16 mouse cellular contexts compared by ENCODE assay signal in genomic region chr5:134488596-134488995, GRCm38 (mm10).
"Had no signal": no experiment of that assay in that cellular context is flagged by ENCODE, and none has a peak within 500 bp of the region (broad histone marks: within the 10 kb centered on the region; RNA-seq: fewer than 3 reads in every experiment).

No protein-coding gene starts in this region.

- ATAC-seq: liver, postnatal 0 days; lung, postnatal 0 days; midbrain, embryonic 13.5 days; midbrain, embryonic 16.5 days had no signal

- H3K9ac ChIP-seq: limb, embryonic 12.5 days; limb, embryonic 15.5 days; liver, embryonic 14.5 days; liver, postnatal 0 days; lung, embryonic 14.5 days; midbrain, embryonic 13.5 days; neural tube, embryonic 12.5 days had no signal

- H3K4me3 ChIP-seq: limb, embryonic 12.5 days; limb, embryonic 15.5 days; midbrain, embryonic 13.5 days; neural tube, embryonic 12.5 days had no signal

- H3K4me2 ChIP-seq: limb, embryonic 12.5 days; limb, embryonic 15.5 days; lung, embryonic 14.5 days; midbrain, embryonic 13.5 days; neural tube, embryonic 12.5 days had no signal

- H3K4me1 ChIP-seq: midbrain, embryonic 13.5 days had no signal

- DNase-seq: kidney, adult 18-20 months; kidney, adult 9 months; kidney, postnatal 14 days; kidney, postnatal 4 days; left cerebral cortex, postnatal 4 days; liver, postnatal 0 days; lung, embryonic 14.5 days; thymus, adult 18-20 months had no signal

- H3K27me3 ChIP-seq: limb, embryonic 12.5 days; limb, embryonic 15.5 days; midbrain, embryonic 13.5 days; neural tube, embryonic 12.5 days had no signal

- H3K9me3 ChIP-seq: limb, embryonic 12.5 days; limb, embryonic 15.5 days; midbrain, embryonic 13.5 days; neural tube, embryonic 12.5 days had no signal

- H3K27ac ChIP-seq: limb, embryonic 12.5 days; limb, embryonic 15.5 days; liver, embryonic 14.5 days; macrophage; midbrain, embryonic 13.5 days; neural tube, embryonic 12.5 days had no signal
